Mouse (Mus musculus) frontal cortex, postnatal 14 days (tissue): ENCODE results near the gene Serpina5.
"Not testable (repeated sequence)": the region's sequence is repeated elsewhere in the genome, so short reads cannot be mapped to it uniquely, and the experiment has no call there.

Source experiments
- DNase-seq, 2 experiments: peaks; one replicate each; pipeline ENCODE4 v3.0.0; 2022; ENCODE audit warnings: low spot score in 2 of 2

Gene Serpina5

DNA sequence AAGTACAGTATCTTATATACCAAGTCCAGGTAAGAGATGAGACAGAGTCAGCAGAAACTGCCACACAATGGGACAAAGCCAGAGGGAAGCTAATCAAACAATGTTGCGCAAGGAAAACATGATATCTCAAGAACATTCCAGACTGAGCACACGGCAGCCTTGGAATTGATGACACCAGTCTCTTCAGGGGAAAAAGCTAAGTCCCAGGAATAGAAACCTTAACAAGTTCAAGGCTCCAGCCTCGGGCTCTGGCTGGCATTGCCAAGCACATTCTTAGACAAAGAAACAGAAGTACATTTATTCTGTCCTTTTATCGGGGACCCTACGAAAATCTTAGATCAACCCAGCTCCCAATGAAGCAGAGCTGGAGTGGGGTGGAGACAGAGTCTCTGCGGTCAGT, at the start of gene Serpina5:
Serpina5 (plus strand) TSS at position 346 of the 400 bp plus-strand sequence.
- no peak for DNase-seq

DNA sequence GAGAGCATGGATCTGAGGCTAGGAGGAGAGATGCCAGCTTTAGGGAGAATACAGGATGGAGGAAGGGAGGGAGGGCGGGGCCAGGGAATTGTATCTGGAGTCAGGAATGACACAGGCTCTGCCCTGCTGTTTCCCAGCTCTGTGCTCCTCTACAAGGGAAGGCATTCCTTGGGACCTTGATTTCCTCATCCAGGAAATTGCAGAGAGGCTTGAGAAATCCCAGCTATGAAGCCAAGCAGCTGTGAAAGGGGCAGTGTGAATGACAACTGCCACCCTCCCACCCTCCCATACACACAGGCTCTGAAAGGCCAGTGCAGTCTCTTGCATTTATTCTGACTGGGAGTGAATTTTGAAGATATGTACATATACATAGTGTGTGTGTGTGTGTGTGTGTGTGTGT, 46.9 kb upstream of the Serpina5 start:
- DNase-seq: no peak

DNA sequence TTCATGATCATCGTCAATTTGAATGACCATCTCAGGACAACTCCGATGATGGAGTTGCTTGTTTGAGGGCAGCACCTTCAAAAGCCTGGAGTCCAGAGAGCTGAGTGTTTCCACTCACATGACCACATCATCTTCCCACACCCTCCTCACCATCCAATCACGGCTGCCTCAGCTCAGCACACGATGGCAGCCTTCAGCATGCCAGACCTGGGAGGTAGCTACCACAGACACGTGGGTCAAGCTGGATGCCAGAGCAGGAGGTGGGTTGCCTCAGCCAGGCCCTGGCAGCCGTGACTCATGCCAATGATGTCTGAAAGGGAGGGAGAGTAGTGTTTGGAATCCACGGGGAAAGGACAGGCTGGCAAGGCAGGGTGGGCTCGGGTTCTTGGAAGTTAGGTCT, 45.2 kb upstream of the Serpina5 start:
- DNase-seq: no peak

DNA sequence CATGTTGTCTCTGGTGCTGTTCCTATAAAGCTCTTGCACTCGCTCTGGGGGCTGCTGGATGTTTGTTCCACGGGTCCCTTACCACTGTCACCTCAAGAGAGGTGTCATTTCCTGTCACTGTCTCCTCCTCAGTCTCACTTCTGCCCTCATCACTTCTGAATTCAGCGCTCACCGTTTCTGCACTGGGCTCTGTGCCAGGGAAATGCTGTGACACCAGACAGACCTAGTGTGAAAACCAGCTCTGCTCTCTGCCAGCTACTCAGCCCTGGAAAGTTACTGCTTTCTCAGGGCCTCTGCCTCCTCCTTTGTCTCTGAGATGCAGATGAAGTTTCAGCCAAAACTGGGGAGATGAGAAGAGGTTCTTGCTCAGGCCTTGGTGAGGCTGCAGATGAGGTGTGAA, 43.9 kb upstream of the Serpina5 start:
- DNase-seq: peak; percentile 38 to 41

DNA sequence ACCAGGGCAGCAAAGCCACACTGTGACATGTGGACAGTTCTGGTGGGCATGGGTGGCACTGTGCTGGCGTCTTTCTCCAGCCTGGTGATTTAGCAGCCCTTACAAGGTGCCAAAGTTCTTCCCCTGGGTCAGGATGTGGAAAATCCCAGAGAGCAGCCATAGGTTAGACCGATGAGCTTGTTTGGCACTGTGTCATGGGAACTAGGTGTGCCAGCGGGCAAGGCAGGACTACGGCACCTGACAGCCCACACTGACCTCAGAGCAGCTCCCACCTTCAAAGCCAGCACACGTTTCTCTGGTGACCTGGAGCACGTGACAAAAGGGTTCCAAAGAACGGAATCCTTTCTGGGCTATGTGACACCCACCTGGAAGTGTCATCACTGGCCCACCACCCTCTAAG, 43.4 kb upstream of the Serpina5 start:
- DNase-seq: no peak

DNA sequence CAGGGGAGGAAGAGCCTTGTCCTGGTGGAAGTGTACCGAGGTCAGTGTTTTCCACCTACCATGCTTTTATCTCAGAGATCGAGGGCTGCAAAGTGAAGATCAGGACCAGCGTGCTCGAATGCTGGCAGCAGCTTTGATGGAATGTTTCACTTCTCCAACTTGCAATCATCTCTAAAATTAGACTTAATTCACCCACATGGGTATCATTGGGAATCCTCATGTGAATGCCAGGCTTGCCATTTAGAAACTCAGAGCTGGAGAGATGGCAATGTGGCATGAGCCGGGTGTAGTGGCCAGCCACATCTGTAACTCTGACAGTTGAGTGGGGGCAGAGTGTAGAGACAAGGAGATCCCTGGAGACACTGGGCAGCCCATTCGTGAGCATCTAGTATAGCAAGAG, 40.8 kb upstream of the Serpina5 start:
- DNase-seq: no peak

DNA sequence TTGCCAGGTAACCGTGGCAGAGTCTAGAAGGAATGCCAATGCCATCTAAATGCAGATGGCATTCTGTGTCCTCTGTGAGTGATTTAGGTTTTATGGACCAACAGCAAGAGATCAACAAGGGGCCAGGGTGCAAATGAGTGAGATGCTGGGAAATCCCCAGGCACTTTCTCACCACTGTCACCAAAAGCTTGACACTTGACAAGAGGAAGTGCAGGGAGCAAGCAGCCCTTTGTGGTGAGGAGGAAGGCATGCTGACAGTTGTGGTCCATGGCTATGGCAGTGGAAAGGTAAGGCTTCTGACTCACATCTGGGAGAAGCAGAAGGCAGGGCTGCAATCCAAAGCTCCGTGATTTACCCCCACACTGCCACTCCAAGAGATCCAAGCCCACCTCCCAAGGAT, 39.1 kb upstream of the Serpina5 start:
- no peak for DNase-seq

DNA sequence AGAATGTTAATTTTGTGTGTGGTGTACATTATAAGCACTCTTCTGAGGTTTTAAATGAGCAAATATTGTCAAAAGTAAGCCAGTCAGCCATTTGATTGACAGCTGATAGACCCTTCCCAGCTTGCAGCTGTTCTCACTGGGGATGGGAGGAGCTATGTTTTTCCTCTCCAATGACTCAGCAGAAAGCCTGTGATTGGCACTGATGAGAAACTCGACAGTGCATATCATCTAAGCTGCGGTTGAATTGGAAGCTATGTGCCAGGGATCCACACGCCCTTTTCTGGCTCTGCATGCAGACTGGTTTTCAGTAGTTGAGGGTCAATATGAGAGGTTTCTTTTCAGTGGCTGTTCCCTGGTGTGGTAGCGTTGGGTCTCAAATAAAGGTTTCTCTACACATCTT, 36.4 kb upstream of the Serpina5 start:
- no peak for DNase-seq

DNA sequence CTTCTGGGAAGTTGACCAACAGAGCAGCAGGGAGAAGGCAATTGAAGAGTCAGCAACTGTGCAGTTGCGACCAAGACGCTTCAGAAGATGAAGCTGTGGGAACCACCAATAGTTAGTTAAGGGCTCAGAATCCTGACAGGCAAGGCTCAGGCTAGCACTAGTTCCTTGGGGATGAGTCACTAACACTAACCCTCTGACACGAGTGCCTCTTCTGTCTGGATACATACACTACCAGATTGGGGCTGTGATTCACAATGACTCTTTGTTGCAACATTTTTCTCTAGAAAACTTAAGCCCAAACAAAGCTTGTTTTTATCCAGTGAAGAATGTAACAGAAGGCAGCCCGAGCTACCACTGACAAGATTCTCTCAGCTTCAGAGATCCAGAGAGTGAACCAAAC, 35.9 kb upstream of the Serpina5 start:
- no peak for DNase-seq

DNA sequence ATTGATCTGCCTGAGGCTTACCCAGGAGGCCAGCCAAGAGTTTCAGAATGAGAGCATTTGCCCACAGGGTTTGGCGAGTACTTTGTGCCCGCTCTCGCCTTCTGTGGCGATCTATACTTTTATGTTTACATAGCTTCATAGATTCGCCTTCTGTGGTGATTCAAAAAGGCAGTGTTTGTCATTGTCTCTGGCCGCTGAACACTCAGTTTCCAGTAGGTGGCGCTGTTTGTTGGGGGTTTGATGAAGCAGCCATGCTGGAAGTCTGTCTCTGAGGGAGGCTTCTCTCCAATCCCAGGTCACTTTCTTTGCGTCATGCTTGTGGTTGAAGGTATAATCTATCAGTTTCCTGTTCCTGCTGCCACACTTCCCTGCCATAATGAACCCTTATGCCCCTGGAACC, 34.7 kb upstream of the Serpina5 start:
- DNase-seq: peak in 1 of 2 experiments; percentile 42

DNA sequence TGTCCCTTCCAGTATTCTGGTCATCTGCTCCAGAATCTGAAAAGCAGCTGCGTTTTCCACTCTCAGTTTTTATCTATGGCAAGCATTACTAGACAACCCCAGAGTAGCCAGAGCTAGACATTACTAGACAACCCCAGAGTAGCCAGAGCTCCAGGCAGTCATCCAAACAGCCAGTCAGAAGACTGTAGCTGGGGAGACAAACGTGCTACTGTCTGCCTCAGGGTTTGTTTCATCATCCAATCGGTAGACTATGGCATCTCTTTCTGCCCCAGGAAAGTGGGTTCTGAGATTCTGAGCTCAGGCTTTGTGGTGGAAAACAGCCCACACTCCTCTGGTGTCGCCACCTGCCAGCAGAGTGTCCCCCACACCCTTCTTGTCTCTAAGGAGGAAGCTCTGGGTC, 33.4 kb upstream of the Serpina5 start:
- DNase-seq: peak in 1 of 2 experiments; percentile 43

DNA sequence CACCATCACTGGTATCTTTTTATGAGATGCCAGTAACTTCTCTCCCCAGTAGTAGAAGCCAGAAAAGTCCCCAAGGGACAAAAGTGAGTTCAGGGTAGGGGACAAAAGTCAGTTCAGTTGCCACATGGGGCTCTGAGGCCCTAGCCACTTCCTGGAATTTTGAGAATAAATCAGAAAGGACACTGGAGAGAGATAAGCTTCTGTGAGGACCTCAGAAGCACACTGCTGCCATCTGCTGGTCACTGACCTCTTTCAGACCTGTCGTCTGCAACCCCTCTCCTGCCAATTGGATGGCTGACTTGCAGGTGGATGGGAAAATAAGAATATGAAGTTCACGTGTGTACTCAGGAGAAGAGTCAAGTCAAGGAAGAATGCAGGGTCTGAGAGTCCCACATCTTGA, 31.3 kb upstream of the Serpina5 start:
- DNase-seq: peak in 1 of 2 experiments; percentile 77

DNA sequence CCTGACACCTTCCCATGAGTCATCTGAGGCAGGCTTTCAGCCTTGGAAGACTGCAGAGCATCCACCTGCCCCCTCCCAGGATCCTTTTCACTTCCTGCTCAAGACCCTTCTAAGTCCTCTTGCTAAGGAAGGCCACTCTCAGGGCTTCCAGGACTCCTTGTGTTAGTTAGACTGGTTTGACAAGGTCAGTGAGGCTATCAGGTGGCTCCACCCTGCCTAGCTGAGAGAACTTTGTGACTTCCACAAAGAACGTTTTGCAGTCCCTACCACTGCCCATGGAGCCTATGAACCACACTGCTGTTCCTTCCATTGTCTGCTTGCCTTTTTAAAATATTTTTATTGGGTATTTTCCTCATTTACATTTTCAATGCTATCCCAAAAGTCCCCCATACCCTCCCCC, 29.2 kb upstream of the Serpina5 start:
- no peak for DNase-seq

DNA sequence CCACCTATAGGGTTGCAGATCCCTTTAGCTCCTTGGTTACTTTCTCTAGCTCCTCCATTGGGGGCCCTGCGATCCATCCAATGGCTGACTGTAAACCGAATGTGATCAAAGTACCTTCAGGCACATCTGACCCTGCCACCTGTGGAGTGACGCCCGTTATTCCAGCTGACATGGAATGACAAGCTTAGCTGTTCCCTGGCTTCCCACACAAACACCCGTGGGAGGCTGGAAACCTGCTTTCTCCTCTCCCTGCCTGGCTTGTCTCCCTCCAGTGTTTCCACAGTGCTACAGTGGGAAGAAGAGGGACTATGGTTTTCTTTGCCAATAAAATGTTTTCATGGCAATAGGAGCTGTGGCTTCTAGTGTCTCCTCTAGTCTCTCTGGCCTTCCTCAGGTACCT, 28.6 kb upstream of the Serpina5 start:
- no peak for DNase-seq

DNA sequence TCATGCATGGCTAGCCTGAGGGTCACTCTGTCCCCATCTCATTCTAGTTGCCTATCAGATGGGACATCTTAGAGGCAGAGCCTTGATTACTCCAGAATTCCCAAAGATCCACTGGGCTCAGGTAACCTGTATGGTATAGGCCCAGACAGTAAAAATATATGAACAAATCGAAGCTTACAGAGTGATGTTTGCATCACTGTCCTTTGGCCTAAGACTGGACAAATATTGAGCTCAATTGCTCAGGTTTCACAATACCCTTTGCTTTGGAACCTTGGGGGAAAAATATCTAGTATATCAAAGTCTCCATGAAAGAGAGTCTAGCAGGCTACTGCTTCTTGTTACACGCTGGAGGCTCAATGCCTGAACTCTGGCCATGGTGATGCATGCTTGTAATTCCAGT, 10.8 kb upstream of the Serpina5 start:
- no peak for DNase-seq

DNA sequence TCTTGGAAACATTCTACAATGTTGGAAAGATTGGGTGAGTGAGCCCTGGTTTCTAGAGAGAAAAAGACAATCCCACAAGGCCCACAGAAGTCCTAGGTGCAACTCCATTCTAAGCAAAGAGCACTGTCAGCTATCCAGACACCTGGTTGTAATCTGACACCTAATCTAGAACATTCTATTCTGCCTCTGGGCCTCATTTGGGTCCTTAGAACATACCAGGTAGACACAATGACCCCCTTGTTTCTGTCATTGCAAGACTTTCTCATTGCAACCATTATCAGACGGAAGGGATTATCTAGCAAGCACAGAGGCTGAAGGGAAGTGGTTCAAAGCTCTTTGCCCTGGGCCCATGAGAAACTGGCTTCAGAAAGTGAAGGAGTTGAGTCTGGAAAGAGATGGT, 9.6 kb upstream of the Serpina5 start:
- DNase-seq: no peak

DNA sequence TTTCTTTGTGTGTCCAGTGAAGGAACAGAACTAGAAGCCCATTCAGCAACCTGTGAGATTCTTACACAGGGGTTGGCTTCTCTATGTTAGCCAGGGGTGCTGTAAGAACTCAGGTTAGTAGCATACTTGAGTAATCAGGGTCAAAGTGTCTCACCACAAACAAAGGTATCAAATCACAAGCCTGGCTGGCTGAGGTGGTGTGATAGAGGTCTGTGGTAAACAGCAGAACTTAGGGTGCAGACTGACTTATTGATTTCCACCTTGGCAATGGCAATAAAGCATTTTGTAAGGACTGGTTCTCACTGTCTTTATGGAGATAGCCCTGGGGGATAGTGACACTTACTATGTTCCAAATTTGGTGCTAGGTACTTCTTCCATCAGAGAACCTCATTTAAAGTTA, 4.9 kb downstream of the Serpina5 start:
- DNase-seq: no peak

DNA sequence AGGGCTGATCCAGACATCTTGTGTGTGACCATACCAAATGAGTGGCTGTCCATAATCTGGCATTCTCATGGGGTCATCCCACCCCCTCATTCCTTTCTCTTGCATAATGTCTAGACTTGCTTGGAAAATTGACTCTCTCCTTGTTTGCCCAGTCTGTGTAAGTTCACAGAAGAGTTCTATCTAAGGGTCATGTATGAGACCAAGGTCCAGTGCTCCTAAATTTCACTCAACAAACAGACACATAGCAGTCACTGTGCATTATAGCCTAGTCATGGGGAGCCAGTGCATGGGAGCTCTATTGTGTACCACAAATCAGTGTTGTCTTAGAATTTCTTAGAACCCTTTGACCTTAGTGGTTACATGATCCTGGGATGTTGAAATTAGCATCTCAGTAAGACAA, 6.0 kb downstream of the Serpina5 start:
- no peak for DNase-seq

DNA sequence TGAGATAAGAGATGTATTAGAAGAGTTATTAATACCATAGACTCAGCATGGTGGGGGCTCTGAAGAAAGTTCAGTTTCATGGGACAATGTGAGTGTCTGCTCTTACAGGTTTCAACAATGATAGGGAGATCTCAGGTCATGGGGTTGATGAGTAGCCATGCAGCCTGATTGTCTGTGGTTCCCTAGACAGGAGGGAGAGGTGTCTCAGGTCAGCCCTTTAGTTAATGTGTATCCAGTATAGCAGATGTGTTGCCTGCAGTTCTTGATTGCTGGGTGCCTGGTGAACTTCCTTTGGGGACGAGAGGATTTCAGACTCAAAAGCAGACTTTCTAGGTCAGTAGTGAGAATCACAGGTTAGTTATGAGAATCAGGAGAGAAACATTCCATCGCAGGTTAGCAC, 7.6 kb downstream of the Serpina5 start:
- DNase-seq: no peak

DNA sequence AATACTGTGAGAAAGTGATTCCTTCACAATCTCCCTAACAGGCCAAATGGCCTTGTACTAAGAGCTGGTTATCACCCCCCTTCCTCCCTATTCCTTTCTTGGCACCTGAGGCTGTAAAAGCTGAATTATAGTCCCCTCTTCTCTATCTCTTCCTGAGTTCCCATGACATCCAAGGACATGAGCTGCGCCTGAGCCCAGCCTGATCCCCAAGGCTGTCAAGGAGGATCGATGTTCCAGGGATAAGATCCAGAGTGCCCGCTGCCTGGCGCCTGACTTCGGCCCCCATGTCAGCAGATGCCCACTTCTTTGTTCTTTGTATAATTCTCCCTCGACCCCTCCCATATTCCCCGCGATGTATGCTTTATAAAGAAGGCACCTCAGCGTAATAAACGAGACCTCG, 11.4 kb downstream of the Serpina5 start, which contains the start of gene Serpina3a:
Serpina3a (plus strand) TSS at position 392 of the 400 bp plus-strand sequence.
- DNase-seq: not testable (repeated sequence)

DNA sequence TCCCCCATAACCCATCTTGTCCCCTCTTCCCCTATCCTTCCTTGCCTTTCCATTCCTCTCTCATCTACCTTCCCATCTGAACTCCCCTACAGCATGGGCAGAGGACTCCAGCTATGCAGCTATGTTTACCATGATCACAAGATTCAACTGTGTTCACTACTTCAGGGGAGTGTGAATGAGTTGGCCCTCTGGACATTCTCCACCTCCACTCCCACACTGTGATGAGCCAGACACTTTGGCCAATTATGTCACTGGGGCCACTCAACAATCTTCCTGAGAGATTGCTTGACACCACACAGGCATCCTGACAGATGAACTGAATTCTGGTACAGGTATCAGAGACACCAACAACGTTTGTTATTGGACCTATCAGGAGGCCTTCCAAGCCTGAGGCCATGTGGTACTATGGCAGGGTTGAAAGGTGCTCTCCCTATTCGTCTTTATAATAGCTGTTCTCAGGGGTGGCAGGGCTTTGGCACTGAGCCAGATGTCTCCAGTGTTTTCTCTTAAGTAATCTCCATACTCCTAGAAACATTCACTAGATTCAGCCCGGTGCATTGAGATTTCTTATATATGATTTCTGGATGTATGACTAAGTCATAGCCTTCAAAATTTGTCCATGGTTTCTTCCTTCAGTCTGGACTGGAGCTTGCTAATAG, 14.1 kb downstream of the Serpina5 start:
- no peak for DNase-seq

DNA sequence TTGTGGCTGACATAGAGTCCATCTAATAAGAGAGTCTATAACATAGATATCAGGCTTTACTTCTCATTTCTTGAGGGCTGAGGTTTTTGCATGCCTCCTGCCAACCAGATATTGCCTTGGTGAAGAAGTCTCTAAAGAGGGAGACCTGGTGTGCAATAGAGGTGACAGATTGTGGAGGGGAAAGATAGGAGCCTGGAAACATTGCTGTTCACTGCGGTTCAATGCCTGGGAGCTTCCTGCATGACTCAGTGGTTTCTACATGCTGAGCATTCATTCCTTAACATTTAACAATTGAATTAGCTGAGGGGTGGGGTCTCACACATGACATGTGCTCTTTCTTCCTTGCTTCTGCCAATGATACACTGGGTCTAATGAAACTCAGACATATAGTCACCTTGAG, 22.2 kb downstream of the Serpina5 start:
- no peak for DNase-seq

DNA sequence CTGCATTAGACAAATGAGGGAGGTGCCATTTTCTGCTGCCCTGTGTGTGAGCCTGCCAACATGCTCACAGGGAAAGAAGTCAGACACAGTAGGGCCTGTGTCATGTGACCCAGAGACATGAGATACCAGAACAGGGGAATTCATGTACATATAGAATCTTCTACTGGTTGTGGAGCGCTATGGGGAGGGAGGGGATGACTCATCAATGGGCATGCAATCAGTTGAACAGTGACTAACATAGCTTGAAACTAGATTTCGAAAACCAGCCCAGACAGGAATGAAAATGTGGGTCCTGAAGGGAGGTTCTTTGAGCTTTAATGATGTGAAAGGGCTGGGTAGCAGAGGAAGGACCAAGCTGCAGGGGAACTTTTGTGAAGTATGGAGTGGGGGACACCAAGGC, 23.1 kb downstream of the Serpina5 start:
- DNase-seq: no peak

DNA sequence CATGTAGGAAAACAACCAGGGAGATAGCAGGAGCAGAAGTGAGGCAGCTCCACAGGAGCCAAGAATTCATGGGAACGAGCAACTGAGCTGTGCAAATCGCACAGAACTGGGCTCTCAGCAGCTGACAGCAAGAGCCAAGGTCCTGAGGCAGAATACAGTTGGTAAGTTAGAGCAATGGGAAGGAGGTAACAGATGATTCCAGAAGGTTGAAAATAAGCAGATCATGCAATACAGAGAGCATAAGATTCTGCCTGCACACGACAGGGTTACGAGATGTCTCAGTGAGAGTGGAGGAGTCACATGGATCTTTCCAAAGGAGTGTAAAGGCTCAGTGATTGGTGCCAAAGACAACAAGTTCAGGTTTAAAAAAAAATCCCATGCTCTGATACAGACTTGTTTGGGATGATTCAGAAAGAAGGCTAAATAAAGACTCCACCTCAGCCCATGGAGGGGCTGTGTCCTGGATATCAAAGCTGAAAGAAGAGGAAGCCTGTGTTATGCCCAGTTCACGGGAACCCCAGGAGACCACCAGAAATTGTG, 24.2 kb downstream of the Serpina5 start:
- no peak for DNase-seq
